Mouse (Mus musculus): ENCODE results near the gene Gm11562. TPM values are rescaled to one million over a fixed set of nuclear protein-coding genes. Genes with fewer than 3 reads are reported as not detected.

Gm11562 gene
- polyA plus RNA-seq, 1 experiment from 2014 or later: not detected

DNA sequence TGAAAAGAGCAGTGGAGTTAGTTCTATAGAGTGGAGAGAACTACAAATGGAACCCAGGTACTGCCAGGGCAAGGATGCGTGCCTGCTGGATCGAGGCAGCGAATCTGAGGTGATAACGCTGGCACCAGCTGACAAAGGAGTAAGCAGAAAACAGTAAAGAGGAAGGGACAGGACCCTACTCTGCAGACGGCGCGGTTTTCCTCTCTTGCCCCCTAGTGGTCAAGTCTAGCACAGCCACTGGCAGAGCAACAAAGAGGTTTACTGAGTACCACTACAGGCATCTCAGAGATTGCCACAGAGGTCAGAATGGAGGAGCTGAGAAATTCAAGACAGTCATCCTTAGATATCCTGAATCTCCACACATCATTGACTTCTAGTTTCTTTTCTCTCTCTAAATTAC is 46.1 kb downstream of the Gm11562 start:
- Histone ChIP-seq H3K9me3 (ENCODE audit: control insufficient read depth, low read length) (no peaks in the 10 kb centered on the region), H3K4me3 (ENCODE audit: low read length) (no peak overlapping the region), H3K36me3 (ENCODE audit: control insufficient read depth, insufficient read depth, low read length) (no peaks in the 10 kb centered on the region), H3K27ac (ENCODE audit: low read length) (no peak overlapping the region), H3K4me2 (ENCODE audit: low read depth, low read length) (peak overlapping the region; percentile 39), H3K9ac (ENCODE audit: low read length) (peak overlapping the region; percentile 49; the same call in 1 of the 2 replicates), H3K4me1 (replicated peaks; ENCODE audit: control insufficient read depth, insufficient read depth, low read length) (0 out of 2 replicates have a peak, but pooled peaks cover 2% of the 10 kb centered on the region), H3K27me3 (ENCODE audit: control insufficient read depth, insufficient read depth, low read depth, low read length) (no peaks in the 10 kb centered on the region)
- WGBS: 1% methylated on average over 7 of the region's 7 CpGs
- peak; percentile 70; the same call in 1 of the 2 replicates for ATAC-seq (ENCODE audit: low read depth)

DNA sequence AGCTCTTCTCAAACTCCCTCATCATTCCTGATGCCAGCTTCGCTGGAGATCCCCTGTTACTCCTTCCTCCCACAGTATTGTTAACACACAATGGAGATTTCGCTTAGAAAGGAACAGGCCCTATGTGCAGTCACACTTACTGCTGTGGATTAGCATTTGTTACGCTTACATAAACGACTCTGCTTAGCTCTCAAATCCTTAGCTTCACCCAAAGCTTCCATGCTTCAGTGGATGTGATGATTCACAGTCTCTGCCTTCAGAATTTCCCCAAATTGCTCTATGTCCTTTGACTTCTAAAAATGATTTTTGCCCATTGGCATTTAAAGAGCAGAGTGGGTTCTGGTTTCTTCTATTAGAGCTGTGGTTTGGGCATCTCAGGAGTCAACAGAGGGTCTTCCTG is 47.1 kb downstream of the Gm11562 start:
- Histone ChIP-seq H3K4me2 (ENCODE audit: low read depth, low read length) (no peak overlapping the region), H3K9me3 (ENCODE audit: control insufficient read depth, low read length) (no peaks in the 10 kb centered on the region), H3K4me1 (replicated peaks; ENCODE audit: control insufficient read depth, insufficient read depth, low read length) (0 out of 2 replicates have a peak, but pooled peaks cover 2% of the 10 kb centered on the region), H3K27me3 (ENCODE audit: control insufficient read depth, insufficient read depth, low read depth, low read length) (no peaks in the 10 kb centered on the region), H3K9ac (ENCODE audit: low read length) (no peak overlapping the region), H3K4me3 (ENCODE audit: low read length) (no peak overlapping the region), H3K27ac (ENCODE audit: low read length) (no peak overlapping the region), H3K36me3 (ENCODE audit: control insufficient read depth, insufficient read depth, low read length) (no peaks in the 10 kb centered on the region)
- ATAC-seq (ENCODE audit: low read depth): no peak
- 54% methylated on average over 4 of the region's 4 CpGs for WGBS

Other genes with a start within 250 kb of the Gm11562 start
- 0.13 and 0.21 TPM in 2 replicates for gene Krt28, start 245.5 kb downstream of the Gm11562 start, polyA plus RNA-seq (2015; fragmentation: Nextera tagmentation; extraction: Ambion mirVana)
- 21.6 and 23.2 TPM in 2 replicates for gene Krt10, start 231.1 kb downstream of the Gm11562 start, polyA plus RNA-seq (2015; fragmentation: Nextera tagmentation; extraction: Ambion mirVana)
- not detected in 2 replicates for gene Krt12, start 198.2 kb downstream of the Gm11562 start, polyA plus RNA-seq (2015; fragmentation: Nextera tagmentation; extraction: Ambion mirVana)
- 0.30 and 0.96 TPM in 2 replicates for gene Krt20, start 182.3 kb downstream of the Gm11562 start, polyA plus RNA-seq (2015; fragmentation: Nextera tagmentation; extraction: Ambion mirVana)
- 4.9 and 5.4 TPM in 2 replicates for gene Krt23, start 127.3 kb downstream of the Gm11562 start, polyA plus RNA-seq (2015; fragmentation: Nextera tagmentation; extraction: Ambion mirVana)
- gene Krt39, start 99.1 kb downstream of the Gm11562 start, polyA plus RNA-seq (2015; fragmentation: Nextera tagmentation; extraction: Ambion mirVana): not detected in 2 replicates
- not detected in 2 replicates for gene Krt40, start 77.3 kb downstream of the Gm11562 start, polyA plus RNA-seq (2015; fragmentation: Nextera tagmentation; extraction: Ambion mirVana)
- gene Krtap3-3, start 69.6 kb downstream of the Gm11562 start, polyA plus RNA-seq (2015; fragmentation: Nextera tagmentation; extraction: Ambion mirVana): not detected in 2 replicates
- gene Krtap3-2, start 63.6 kb downstream of the Gm11562 start, polyA plus RNA-seq (2015; fragmentation: Nextera tagmentation; extraction: Ambion mirVana): not detected in 2 replicates
- gene Gm11939, start 61.0 kb downstream of the Gm11562 start, polyA plus RNA-seq (2015; fragmentation: Nextera tagmentation; extraction: Ambion mirVana): not detected in 2 replicates
- gene Krtap3-1, start 53.8 kb downstream of the Gm11562 start, polyA plus RNA-seq (2015; fragmentation: Nextera tagmentation; extraction: Ambion mirVana): not detected in 2 replicates
- gene Krtap1-5, start 39.4 kb downstream of the Gm11562 start, polyA plus RNA-seq (2015; fragmentation: Nextera tagmentation; extraction: Ambion mirVana): not detected in 2 replicates
- not detected in 2 replicates for gene Krtap1-4, start 36.8 kb downstream of the Gm11562 start, polyA plus RNA-seq (2015; fragmentation: Nextera tagmentation; extraction: Ambion mirVana)
- not detected in 2 replicates for gene Krtap1-3, start 29.1 kb downstream of the Gm11562 start, polyA plus RNA-seq (2015; fragmentation: Nextera tagmentation; extraction: Ambion mirVana)
- not detected in 2 replicates for gene Krtap9-3, start 22.3 kb downstream of the Gm11562 start, polyA plus RNA-seq (2015; fragmentation: Nextera tagmentation; extraction: Ambion mirVana)
- gene Gm11938, start 17.1 kb downstream of the Gm11562 start, polyA plus RNA-seq (2015; fragmentation: Nextera tagmentation; extraction: Ambion mirVana): not detected in 2 replicates
- gene Gm11937, start 10.2 kb downstream of the Gm11562 start, polyA plus RNA-seq (2015; fragmentation: Nextera tagmentation; extraction: Ambion mirVana): not detected in 2 replicates
- not detected in 2 replicates for gene Krtap2-4, start 5.6 kb downstream of the Gm11562 start, polyA plus RNA-seq (2015; fragmentation: Nextera tagmentation; extraction: Ambion mirVana)
- gene Krtap4-1, start 7.8 kb upstream of the Gm11562 start, polyA plus RNA-seq (2015; fragmentation: Nextera tagmentation; extraction: Ambion mirVana): not detected in 2 replicates
- gene Krtap4-2, start 14.6 kb upstream of the Gm11562 start, polyA plus RNA-seq (2015; fragmentation: Nextera tagmentation; extraction: Ambion mirVana): not detected in 2 replicates
- not detected in 2 replicates for gene Krtap4-7, start 23.7 kb upstream of the Gm11562 start, polyA plus RNA-seq (2015; fragmentation: Nextera tagmentation; extraction: Ambion mirVana)
- gene Gm11555, start 29.8 kb upstream of the Gm11562 start, polyA plus RNA-seq (2015; fragmentation: Nextera tagmentation; extraction: Ambion mirVana): not detected in 2 replicates
- not detected in 2 replicates for gene Gm11563, start 38.5 kb upstream of the Gm11562 start, polyA plus RNA-seq (2015; fragmentation: Nextera tagmentation; extraction: Ambion mirVana)
- not detected in 2 replicates for gene Krtap4-6, start 45.5 kb upstream of the Gm11562 start, polyA plus RNA-seq (2015; fragmentation: Nextera tagmentation; extraction: Ambion mirVana)
- gene Gm14190, start 70.3 kb upstream of the Gm11562 start, polyA plus RNA-seq (2015; fragmentation: Nextera tagmentation; extraction: Ambion mirVana): not detected in 2 replicates
- gene Gm14180, start 113.9 kb upstream of the Gm11562 start, polyA plus RNA-seq (2015; fragmentation: Nextera tagmentation; extraction: Ambion mirVana): not detected in 2 replicates
- gene Gm11595, start 152.5 kb upstream of the Gm11562 start, polyA plus RNA-seq (2015; fragmentation: Nextera tagmentation; extraction: Ambion mirVana): not detected in 2 replicates
- gene Krtap4-8, start 160.3 kb upstream of the Gm11562 start, polyA plus RNA-seq (2015; fragmentation: Nextera tagmentation; extraction: Ambion mirVana): not detected in 2 replicates
- gene Krtap4-9, start 164.8 kb upstream of the Gm11562 start, polyA plus RNA-seq (2015; fragmentation: Nextera tagmentation; extraction: Ambion mirVana): not detected in 2 replicates
- not detected in 2 replicates for gene Gm11596, start 173.0 kb upstream of the Gm11562 start, polyA plus RNA-seq (2015; fragmentation: Nextera tagmentation; extraction: Ambion mirVana)
- not detected in 2 replicates for gene Gm11569, start 178.5 kb upstream of the Gm11562 start, polyA plus RNA-seq (2015; fragmentation: Nextera tagmentation; extraction: Ambion mirVana)
- not detected in 2 replicates for gene Gm11554, start 184.0 kb upstream of the Gm11562 start, polyA plus RNA-seq (2015; fragmentation: Nextera tagmentation; extraction: Ambion mirVana)
- not detected in 2 replicates for gene Krtap4-13, start 189.5 kb upstream of the Gm11562 start, polyA plus RNA-seq (2015; fragmentation: Nextera tagmentation; extraction: Ambion mirVana)
- gene Gm11564, start 195.2 kb upstream of the Gm11562 start, polyA plus RNA-seq (2015; fragmentation: Nextera tagmentation; extraction: Ambion mirVana): not detected in 2 replicates
- not detected in 2 replicates for gene 2300003K06Rik, start 217.6 kb upstream of the Gm11562 start, polyA plus RNA-seq (2015; fragmentation: Nextera tagmentation; extraction: Ambion mirVana)
- gene Krtap4-16, start 231.2 kb upstream of the Gm11562 start, polyA plus RNA-seq (2015; fragmentation: Nextera tagmentation; extraction: Ambion mirVana): not detected in 2 replicates
- not detected in 2 replicates for gene Gm11568, start 237.5 kb upstream of the Gm11562 start, polyA plus RNA-seq (2015; fragmentation: Nextera tagmentation; extraction: Ambion mirVana)
- not detected in 2 replicates for gene Gm11559, start 244.0 kb upstream of the Gm11562 start, polyA plus RNA-seq (2015; fragmentation: Nextera tagmentation; extraction: Ambion mirVana)